Mouse (Mus musculus): ENCODE measurements around the gene Tmco5b. TPM values are rescaled to one million over a fixed set of nuclear protein-coding genes. Genes with fewer than 3 reads are reported as not detected.

The Tmco5b gene
- polyA plus RNA-seq, 1 experiment from 2014 or later: not detected

Other genes with a start within 250 kb of the Tmco5b start
- 0.56 and 1.0 TPM in 2 replicates for gene Ryr3, start 68.6 kb upstream of the Tmco5b start, polyA plus RNA-seq (2015; fragmentation: Nextera tagmentation; extraction: Ambion mirVana)
- 8.0 and 9.1 TPM in 2 replicates for gene Fmn1, start 42.0 kb downstream of the Tmco5b start, polyA plus RNA-seq (2015; fragmentation: Nextera tagmentation; extraction: Ambion mirVana)

Data from kidney, embryonic 15.5 days (tissue).